Mouse (Mus musculus): ENCODE data around the gene Emc6.

Gene Emc6

GRCm38 (mm10) chr11:73176608-73177508, at the start of gene Emc6, which contains the start of gene Tax1bp3:
TSS of gene Emc6 (minus strand) at chr11:73177037.
TSS of gene Tax1bp3 (plus strand) at chr11:73177083.
- peak; percentile 98 for DNase-seq (ENCODE audit: inconsistent ontology term)

GRCm38 (mm10) chr11:73225856-73226255, 49.0 kb upstream of the Emc6 start:
- DNase-seq (ENCODE audit: inconsistent ontology term): no peak

GRCm38 (mm10) chr11:73223966-73224365, 47.1 kb upstream of the Emc6 start:
- no peak for DNase-seq (ENCODE audit: inconsistent ontology term)

- no peak for DNase-seq (ENCODE audit: inconsistent ontology term)
Measured at GRCm38 (mm10) chr11:73222846-73223245, 46.0 kb upstream of the Emc6 start.

GRCm38 (mm10) chr11:73220651-73221050, 43.8 kb upstream of the Emc6 start:
- DNase-seq (ENCODE audit: inconsistent ontology term): peak; percentile 78

GRCm38 (mm10) chr11:73219671-73220070, 42.8 kb upstream of the Emc6 start:
- DNase-seq (ENCODE audit: inconsistent ontology term): no peak

- no peak for DNase-seq (ENCODE audit: inconsistent ontology term)
Measured at GRCm38 (mm10) chr11:73213956-73214355, 37.1 kb upstream of the Emc6 start.

GRCm38 (mm10) chr11:73207621-73208020, 30.8 kb upstream of the Emc6 start:
- no peak for DNase-seq (ENCODE audit: inconsistent ontology term)

- no peak for DNase-seq (ENCODE audit: inconsistent ontology term)
Measured at GRCm38 (mm10) chr11:73205194-73205593, 28.4 kb upstream of the Emc6 start.

- DNase-seq (ENCODE audit: inconsistent ontology term): no peak
Measured at GRCm38 (mm10) chr11:73203895-73204294, 27.1 kb upstream of the Emc6 start.

- no peak for DNase-seq (ENCODE audit: inconsistent ontology term)
Measured at GRCm38 (mm10) chr11:73201597-73201996, 24.8 kb upstream of the Emc6 start.

GRCm38 (mm10) chr11:73201021-73201420, 24.2 kb upstream of the Emc6 start:
- DNase-seq (ENCODE audit: inconsistent ontology term): no peak

- DNase-seq (ENCODE audit: inconsistent ontology term): no peak
Measured at GRCm38 (mm10) chr11:73199879-73200278, 23.0 kb upstream of the Emc6 start.

- DNase-seq (ENCODE audit: inconsistent ontology term): peak; percentile 97
Measured at GRCm38 (mm10) chr11:73199230-73199712, 22.4 kb upstream of the Emc6 start, which contains the start of gene Shpk. TSS of gene Shpk (plus strand) at chr11:73199460.

GRCm38 (mm10) chr11:73198603-73199229, 21.9 kb upstream of the Emc6 start, which contains the start of gene Ctns:
TSS of gene Ctns (minus strand) at chr11:73199042.
- no peak for DNase-seq (ENCODE audit: inconsistent ontology term)

GRCm38 (mm10) chr11:73198190-73198589, 21.4 kb upstream of the Emc6 start:
- no peak for DNase-seq (ENCODE audit: inconsistent ontology term)

GRCm38 (mm10) chr11:73194444-73194843, 17.6 kb upstream of the Emc6 start:
- DNase-seq (ENCODE audit: inconsistent ontology term): no peak

- no peak for DNase-seq (ENCODE audit: inconsistent ontology term)
Measured at GRCm38 (mm10) chr11:73193047-73193446, 16.2 kb upstream of the Emc6 start.

GRCm38 (mm10) chr11:73187231-73187630, 10.4 kb upstream of the Emc6 start:
- DNase-seq (ENCODE audit: inconsistent ontology term): no peak

- no peak for DNase-seq (ENCODE audit: inconsistent ontology term)
Measured at GRCm38 (mm10) chr11:73185872-73186615, 9.2 kb upstream of the Emc6 start.

- no peak for DNase-seq (ENCODE audit: inconsistent ontology term)
Measured at GRCm38 (mm10) chr11:73177895-73178294, 1.1 kb upstream of the Emc6 start.

- DNase-seq (ENCODE audit: inconsistent ontology term): peak; percentile 97
Measured at GRCm38 (mm10) chr11:73177509-73177875, 655 bp upstream of the Emc6 start.
